Mouse (Mus musculus) ovary, postnatal 14 days (tissue): ENCODE data around the gene Nosip.
"Not testable (repeated sequence)": the region's sequence is repeated elsewhere in the genome, so short reads cannot be mapped to it uniquely, and the experiment has no call there.

Experiments used
- DNase-seq: peaks from one replicate; pipeline ENCODE4 v3.0.0; 2022; ENCODE audit warnings: low spot score

The Nosip gene

DNA sequence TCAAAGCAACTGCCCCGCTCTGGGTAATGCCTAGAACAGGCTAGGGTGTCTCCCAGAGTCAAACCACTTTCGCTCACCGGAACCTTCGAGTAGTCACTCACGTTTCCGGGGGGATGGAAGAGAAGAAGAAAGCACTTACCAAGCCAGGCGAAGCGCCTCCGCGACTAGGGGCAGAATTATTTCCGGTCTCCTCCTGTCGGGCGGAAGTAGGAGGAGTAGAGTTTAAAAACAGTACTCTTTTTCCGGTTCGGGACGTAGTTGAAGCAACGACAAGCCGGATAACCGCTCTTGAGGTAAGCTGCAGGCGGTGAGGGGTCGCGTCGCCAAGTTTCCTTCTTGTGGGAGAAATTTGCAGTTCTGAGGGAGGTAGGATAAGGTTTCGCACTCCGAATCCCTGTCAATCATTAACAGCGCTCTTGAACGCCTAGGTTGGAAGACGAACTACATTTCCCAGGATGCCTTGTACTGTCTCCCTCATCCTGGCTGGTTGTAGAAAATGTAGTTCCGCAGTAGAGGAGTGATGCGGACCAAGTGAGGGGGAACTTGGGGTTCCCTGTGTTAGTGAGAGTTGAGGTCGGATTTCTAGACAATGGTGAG lies at the start of gene Nosip, which contains the start of gene Prrg2:
TSS of gene Nosip (plus strand) at position 191 of the 597 bp plus-strand sequence.
TSS of gene Prrg2 (minus strand) at position 439 of the 597 bp plus-strand sequence.
- DNase-seq, result peak; percentile 94

- DNase-seq, result no peak
Observed at GRCm38 (mm10) chr7:45012824-45013223, 49.4 kb upstream of the Nosip start.

GRCm38 (mm10) chr7:45013366-45014095 lies 48.7 kb upstream of the Nosip start:
- no peak for DNase-seq

DNA sequence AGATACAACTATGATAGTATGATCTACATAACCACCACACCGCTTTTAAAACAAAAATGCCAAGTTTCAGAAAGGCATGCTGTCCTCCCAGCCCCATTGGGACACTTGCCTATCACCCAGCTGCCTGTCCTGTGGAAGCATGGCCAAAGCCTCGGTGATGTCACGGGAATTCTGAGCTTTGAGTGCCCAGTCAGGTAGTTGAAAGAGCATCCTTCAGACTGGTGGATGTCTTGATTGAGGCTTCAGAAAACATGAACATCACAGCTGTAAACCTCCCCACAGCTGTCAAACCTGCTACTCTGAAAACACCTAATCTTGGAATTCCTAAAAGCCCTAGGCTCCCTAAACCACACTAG lies 48.2 kb upstream of the Nosip start:
- no peak for DNase-seq

DNA sequence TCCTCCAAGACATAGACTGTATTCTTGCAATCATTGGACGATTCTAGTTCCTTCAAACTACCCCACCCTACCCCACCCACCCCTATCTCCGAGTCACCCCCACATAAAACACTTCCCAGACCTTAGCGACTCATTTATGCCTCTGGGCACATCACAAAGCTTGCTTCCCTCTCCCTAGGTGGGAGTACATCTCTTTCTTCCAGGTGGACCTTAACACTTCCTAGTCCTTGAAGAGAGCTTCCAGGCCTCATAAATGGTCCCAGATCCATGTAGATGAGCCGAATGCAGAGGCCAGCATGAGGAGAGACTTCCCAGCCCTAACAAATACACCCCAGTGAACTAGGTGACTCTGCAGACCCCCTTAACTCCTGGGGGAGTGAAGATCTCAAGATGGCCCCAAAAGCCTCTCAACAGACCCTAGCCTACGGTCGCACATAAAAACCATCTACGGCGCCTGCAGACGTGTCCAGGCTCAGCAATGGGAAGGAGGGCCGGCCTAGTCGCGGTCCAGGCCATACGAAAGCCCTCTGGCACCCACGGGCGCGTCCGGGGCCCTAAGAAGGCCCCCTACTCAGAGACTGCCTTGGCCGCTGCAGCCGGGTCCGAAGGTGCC lies 46.8 kb upstream of the Nosip start:
- DNase-seq, result no peak

GRCm38 (mm10) chr7:45015957-45016612 lies 46.1 kb upstream of the Nosip start, which contains the start of gene Scaf1:
Gene Scaf1, minus strand, starts transcription at chr7:45016363.
- peak; percentile 97 for DNase-seq

DNA sequence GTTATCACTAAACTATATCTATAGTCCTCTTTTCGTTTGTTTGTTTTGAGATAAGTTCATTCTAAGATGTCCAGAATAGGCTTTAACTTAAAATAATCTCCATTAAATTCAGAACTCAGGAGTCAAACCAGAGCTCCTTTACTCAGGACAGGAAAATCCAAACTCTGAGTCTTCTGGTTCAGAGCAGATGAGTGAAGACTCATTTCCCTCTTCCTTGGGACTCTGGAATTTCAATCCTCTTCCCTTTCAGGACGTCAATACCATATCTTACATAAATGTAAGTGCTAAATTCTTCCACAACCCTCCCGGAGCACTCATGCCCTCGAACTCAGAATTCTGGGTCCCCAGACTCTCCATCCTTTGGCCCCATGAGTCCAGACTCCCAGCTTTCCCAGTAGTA lies 45.5 kb upstream of the Nosip start:
- no peak for DNase-seq

- peak; percentile 79 for DNase-seq
Observed at GRCm38 (mm10) chr7:45017242-45018061, 44.8 kb upstream of the Nosip start, which contains the start of gene Rras. Gene Rras, plus strand, starts transcription at chr7:45017961.

- no peak for DNase-seq
Observed at GRCm38 (mm10) chr7:45019031-45019571, 43.1 kb upstream of the Nosip start.

- DNase-seq, result no peak
Observed at GRCm38 (mm10) chr7:45020225-45020624, 42.0 kb upstream of the Nosip start.

- DNase-seq, result not testable (repeated sequence)
Observed at GRCm38 (mm10) chr7:45023711-45024110, 38.5 kb upstream of the Nosip start.

DNA sequence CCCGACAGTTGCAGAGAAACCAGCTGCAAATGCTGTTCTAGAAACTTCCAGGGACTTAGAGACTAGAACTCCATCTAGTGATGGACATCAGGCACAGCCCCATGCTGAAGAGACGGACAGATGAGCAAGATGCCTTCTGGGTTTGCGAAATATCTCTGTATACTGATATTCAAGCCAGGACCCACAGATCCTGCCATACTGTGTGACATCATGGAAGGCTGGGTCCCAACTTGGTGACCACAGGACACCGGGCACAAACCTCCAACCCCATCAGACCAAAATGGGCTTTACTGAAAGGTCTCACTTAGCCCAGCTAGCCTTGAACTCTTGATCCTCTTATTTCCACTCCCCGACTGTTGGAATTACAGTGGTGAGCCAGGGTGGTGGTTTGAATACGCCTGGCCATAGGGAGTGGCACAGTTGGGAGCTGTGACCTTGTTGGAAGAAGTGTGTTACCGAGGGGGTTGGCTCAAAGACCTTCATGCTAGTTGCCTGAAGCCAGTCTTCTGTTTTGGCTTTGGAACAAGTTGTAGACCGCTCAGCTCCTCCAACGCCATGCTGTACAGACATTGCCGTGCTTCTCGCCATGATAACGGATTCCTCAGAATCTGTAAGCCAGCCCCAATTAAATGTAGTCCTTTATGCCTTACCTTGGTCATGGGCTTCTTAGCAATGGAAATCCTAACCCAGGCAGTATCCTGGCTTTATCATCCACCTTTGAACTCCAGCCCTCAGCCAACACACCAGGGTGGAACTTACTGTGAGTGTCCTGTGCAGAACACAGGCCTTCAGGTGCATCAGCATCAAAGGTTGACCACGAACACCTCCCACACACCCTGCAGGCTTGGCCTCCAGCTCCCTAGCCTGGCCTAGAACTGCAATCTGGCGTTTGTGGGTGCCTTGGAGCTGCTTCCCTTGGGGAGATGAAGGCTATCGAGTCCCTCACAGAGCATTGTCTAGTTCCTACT lies 37.7 kb upstream of the Nosip start:
- DNase-seq, result no peak

- no peak for DNase-seq
Observed at GRCm38 (mm10) chr7:45025601-45026220, 36.5 kb upstream of the Nosip start.

GRCm38 (mm10) chr7:45026256-45026655 lies 36.0 kb upstream of the Nosip start:
- no peak for DNase-seq

DNA sequence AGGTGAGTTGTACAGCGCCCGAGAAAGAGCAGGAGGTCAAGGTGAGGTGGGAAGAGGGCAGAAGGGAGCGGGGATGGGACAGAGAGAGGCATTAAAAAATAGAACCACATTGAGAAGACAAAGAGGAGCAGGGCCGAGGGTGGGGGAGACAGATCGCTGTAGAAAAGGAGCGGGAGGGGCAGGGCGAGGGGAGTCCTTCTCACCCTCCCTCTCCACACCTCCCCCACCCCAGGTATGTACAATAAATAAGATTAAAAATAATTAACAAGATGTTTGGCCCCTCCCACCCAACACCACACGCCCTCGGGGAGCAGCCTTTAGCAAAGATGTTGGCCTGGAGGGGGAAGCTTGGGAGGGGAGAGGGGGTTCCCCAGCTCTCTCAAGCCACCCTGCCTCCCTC lies 34.5 kb upstream of the Nosip start:
- no peak for DNase-seq

DNA sequence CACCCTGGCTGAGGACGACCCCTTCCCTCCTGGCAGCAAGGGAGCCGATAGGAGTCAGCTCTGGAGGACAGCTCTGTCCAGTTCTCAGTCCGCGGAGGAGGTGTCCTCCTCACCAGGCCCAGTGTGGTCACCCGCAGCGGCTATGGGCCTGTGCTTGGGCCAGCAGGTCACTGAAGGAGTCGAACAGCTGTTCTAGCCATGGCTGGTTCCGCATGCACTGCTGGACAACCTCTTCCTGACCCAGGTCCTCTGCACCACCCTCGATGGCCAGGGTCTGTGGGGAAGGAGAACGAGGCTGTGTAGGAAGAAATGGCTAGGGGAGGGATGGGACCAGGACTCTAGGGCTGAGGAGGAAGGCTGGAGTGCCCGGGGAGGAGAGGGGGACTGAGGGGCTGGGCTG lies 33.9 kb upstream of the Nosip start:
- no peak for DNase-seq

DNA sequence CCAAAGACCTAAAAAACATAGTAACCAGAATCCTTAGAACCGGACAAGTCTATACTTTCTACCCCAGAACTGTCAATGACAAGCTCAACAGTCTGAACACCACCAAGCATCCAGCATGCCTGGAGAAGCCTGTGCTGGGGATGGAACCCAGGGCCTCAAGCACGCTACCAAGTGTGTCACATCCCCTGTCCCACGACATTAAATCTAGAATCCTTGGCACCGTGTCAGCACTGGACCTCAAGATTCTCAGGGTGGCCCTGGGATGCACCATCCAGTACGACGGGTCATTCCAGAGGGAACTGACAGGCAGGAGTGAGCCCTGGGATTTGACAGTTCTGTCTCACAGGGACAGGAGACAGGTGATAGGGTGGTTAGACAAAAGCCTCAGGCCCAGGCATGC lies 32.2 kb upstream of the Nosip start:
- DNase-seq, result no peak

DNA sequence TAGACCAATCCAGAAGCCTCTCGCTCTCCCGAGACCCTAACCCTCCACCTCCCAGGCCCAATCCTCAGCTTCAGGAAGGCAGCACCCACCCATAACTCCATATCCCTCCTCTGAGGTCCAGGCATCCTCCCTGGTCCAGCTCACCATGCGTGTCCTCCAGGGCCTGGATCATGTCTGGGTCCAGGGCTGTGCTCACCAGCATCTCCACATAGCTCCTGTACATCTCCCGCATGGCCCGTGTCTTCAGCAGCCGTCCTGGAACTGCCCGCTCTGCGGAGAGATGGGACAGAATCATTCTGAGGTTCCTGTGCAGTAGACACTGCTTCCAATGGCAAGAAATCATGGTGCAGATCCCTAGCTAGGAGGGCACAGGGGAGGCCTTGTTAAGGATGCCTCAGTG lies 31.4 kb upstream of the Nosip start:
- no peak for DNase-seq

- no peak for DNase-seq
Observed at GRCm38 (mm10) chr7:45033722-45034359, 28.4 kb upstream of the Nosip start.
